Mouse (Mus musculus) forebrain, embryonic 16.5 days (tissue): ENCODE data around the gene Myo16. TPM values are rescaled to one million over a fixed set of nuclear protein-coding genes. Genes with fewer than 3 reads are reported as not detected.

ENCODE experiments used
- ATAC-seq: fragments of 200-750 bp; cut with Nextera tagmentation; 2 replicates; pipeline ENCODE4 v1.8.0; 2017; ENCODE audit warnings: mild to moderate bottlenecking, moderate library complexity
- H3K27ac ChIP-seq: fragments of 300-500 bp; sonication (generic); 2 replicates; pipeline ENCODE4 v1.5.1; 2014; ENCODE audit warnings: low read length, control low read depth
- H3K27me3 ChIP-seq: fragments of 300-500 bp; sonication (generic); replicated peaks from 2 replicates; pipeline ENCODE4 v1.6.1; 2014; ENCODE audit warnings: low read length; ENCODE audit not compliant: control insufficient read depth, insufficient read depth
- H3K36me3 ChIP-seq: fragments of 300-500 bp; sonication (generic); 2 replicates; pipeline ENCODE4 v1.6.1; 2014; ENCODE audit not compliant: control insufficient read depth, insufficient read depth
- H3K4me1 ChIP-seq: fragments of 300-500 bp; sonication (generic); replicated peaks from 2 replicates; pipeline ENCODE4 v1.6.1; 2014; ENCODE audit warnings: low read length; ENCODE audit not compliant: control insufficient read depth, insufficient read depth
- H3K4me2 ChIP-seq: fragments of 300-500 bp; sonication (generic); 2 replicates; pipeline ENCODE4 v1.6.1; 2014; ENCODE audit warnings: mild to moderate bottlenecking, low read length, control low read depth
- H3K4me3 ChIP-seq: fragments of 300-500 bp; sonication (generic); replicated peaks from 2 replicates; pipeline ENCODE4 v1.5.1; 2014; ENCODE audit warnings: mild to moderate bottlenecking, low read length, control low read depth
- H3K9ac ChIP-seq: fragments of 300-500 bp; sonication (generic); replicated peaks from 2 replicates; pipeline ENCODE4 v1.6.1; 2014; ENCODE audit warnings: low read depth, low read length, control low read depth
- H3K9me3 ChIP-seq: fragments of 300-500 bp; sonication (generic); 2 replicates; pipeline ENCODE4 v1.6.1; 2016; ENCODE audit warnings: low read length; ENCODE audit not compliant: control insufficient read depth
- WGBS: fragments of 180-500 bp; shearing (Covaris S2); extraction: QIAGEN DNeasy Blood & Tissue Kit; methylation state at CpG from one replicate; pipeline ENCODE4 v1.1.7; 2014; 5-methylcytosine and 5-hydroxymethylcytosine counted together
- polyA plus RNA-seq: library from polyadenylated mRNA; unstranded; fragments of >200 nt; fragmentation: Nextera tagmentation; extraction: Ambion mirVana; gene quantifications from 2 replicates; pipeline ENCODE4 v1.2.1, GENCODE M21; 2015

Myo16 gene
- polyA plus RNA-seq, 1 experiment from 2014 or later: 5.8 TPM

DNA sequence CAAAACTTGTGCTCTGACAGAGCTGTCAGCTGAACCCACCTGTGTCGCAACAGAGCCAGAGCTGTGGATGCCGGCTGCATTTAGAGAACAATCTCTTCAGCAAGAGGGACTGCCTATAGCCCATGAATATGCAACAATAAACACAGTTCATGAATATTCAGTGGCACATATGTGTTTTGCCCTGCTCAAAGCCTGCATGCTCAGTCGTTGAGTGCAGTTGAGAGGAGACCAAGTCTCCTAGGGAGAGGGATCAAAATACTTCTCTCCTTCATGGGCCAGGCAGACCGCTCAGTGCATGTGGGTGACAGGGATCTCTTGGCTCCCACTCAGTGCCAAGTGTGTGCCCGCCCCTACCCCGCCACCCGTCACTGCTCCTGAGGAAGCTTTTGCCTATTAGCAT lies 265.3 kb downstream of the Myo16 start:
- no peak overlapping the region for H3K4me3 ChIP-seq
- H3K9ac ChIP-seq: no peak overlapping the region
- peak; percentile 90 for ATAC-seq
- H3K27me3 ChIP-seq: no peaks in the 10 kb centered on the region; the same call in 1 of the 2 replicates
- 11% methylated on average over 7 of the region's 7 CpGs for WGBS
- H3K36me3 ChIP-seq: no peaks in the 10 kb centered on the region
- H3K27ac ChIP-seq: peak overlapping the region; percentile 60
- no peaks in the 10 kb centered on the region for H3K9me3 ChIP-seq
- H3K4me1 ChIP-seq: peaks cover 21% of the 10 kb centered on the region
- H3K4me2 ChIP-seq: no peak overlapping the region

DNA sequence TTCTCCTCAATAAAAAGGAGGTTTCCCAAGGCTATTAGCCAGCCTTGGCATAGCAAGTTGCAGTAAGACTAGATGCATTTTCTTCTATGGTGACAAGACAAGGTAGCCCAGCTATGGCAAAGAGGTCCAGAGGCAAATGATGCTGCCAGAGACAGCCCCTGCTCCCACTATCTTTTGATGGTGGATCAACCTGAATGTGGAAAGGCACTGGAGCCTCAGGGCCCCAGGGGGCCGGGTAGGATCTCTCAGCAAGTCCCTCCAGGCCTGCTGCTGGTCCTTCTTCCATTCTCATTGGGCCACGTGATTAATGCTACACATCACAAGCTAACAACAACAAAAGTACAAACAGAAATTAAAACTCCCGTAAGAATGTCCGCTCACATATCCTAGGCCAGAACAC lies 266.0 kb downstream of the Myo16 start:
- H3K4me2 ChIP-seq: no peak overlapping the region
- no peaks in the 10 kb centered on the region for H3K36me3 ChIP-seq
- no peaks in the 10 kb centered on the region; the same call in 1 of the 2 replicates for H3K27me3 ChIP-seq
- H3K9ac ChIP-seq: no peak overlapping the region; the same call in 1 of the 2 replicates
- H3K4me3 ChIP-seq: no peak overlapping the region
- ATAC-seq: no peak
- 0 out of 2 replicates have a peak overlapping the region, but pooled peaks have one; percentile 13 for H3K27ac ChIP-seq
- no peaks in the 10 kb centered on the region for H3K9me3 ChIP-seq
- peaks cover 14% of the 10 kb centered on the region for H3K4me1 ChIP-seq
- WGBS: 70% methylated on average over 4 of the region's 4 CpGs

DNA sequence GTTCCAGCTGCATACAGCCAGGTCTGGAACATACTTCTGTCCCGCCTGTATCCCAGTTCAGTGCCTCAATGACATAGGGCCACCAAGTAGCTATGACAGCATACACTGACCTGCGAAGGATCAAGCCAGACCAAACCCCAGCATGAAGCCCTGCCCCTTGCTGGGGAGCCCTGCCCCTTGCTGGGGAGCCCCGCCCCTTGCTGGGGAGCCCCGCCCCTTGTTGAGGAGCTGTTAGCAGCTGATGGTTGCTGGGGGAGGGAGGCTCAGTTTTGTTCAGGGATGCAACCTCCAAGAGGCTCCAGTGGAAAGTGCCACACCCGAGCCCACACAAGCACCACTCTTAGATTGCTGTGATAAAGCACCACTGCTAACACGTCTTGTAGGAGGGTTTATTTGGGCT lies 266.8 kb downstream of the Myo16 start:
- H3K9ac ChIP-seq: no peak overlapping the region
- no peaks in the 10 kb centered on the region for H3K9me3 ChIP-seq
- no peak overlapping the region for H3K4me3 ChIP-seq
- peaks cover 13% of the 10 kb centered on the region for H3K4me1 ChIP-seq
- no peaks in the 10 kb centered on the region; the same call in 1 of the 2 replicates for H3K27me3 ChIP-seq
- no peak overlapping the region for H3K27ac ChIP-seq
- no peak for ATAC-seq
- H3K4me2 ChIP-seq: no peak overlapping the region
- H3K36me3 ChIP-seq: no peaks in the 10 kb centered on the region
- WGBS: 85% methylated on average over 6 of the region's 6 CpGs

GRCm38 (mm10) chr8:10421516-10422090 lies 267.9 kb downstream of the Myo16 start:
- Histone ChIP-seq H3K4me1 (peaks cover 13% of the 10 kb centered on the region), H3K27me3 (no peaks in the 10 kb centered on the region), H3K9ac (no peak overlapping the region), H3K9me3 (no peaks in the 10 kb centered on the region), H3K36me3 (no peaks in the 10 kb centered on the region), H3K4me3 (no peak overlapping the region), H3K27ac (no peak overlapping the region), H3K4me2 (no peak overlapping the region)
- ATAC-seq: no peak
- WGBS: 82% methylated on average over 9 of the region's 9 CpGs

DNA sequence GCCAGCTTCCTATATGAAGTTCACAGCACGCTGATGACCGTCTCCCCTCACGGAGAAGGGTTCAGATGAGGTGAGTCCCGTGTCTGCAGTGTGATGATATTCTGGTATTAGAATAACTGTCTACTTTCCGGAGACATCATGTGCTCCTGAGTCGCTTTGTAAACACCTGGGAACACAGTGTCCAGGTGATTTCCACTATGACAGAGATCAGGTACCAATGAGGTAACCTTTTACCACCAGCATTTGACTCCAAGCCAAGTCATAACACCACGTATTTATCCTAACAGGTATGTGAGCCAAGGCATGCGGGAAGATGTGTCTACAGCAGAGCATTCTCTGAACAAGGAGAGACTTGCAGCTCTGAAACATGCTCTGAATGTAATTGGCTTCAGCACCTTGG lies 281.8 kb downstream of the Myo16 start:
- Histone ChIP-seq H3K27ac (no peak overlapping the region), H3K36me3 (no peaks in the 10 kb centered on the region), H3K4me3 (no peak overlapping the region), H3K27me3 (no peaks in the 10 kb centered on the region), H3K9ac (no peak overlapping the region), H3K9me3 (no peaks in the 10 kb centered on the region), H3K4me1 (peaks cover 13% of the 10 kb centered on the region), H3K4me2 (no peak overlapping the region)
- no peak for ATAC-seq
- 93% methylated on average over 8 of the region's 8 CpGs for WGBS

GRCm38 (mm10) chr8:10438772-10439171 lies 285.1 kb downstream of the Myo16 start:
- Histone ChIP-seq H3K4me2 (no peak overlapping the region), H3K4me1 (peaks cover 13% of the 10 kb centered on the region), H3K9me3 (no peaks in the 10 kb centered on the region), H3K36me3 (no peaks in the 10 kb centered on the region), H3K27me3 (no peaks in the 10 kb centered on the region), H3K9ac (no peak overlapping the region), H3K4me3 (no peak overlapping the region), H3K27ac (no peak overlapping the region)
- WGBS: 14% methylated on average over 11 of the region's 11 CpGs
- peak; percentile 39 for ATAC-seq

- H3K27ac ChIP-seq: no peak overlapping the region
- no peak overlapping the region for H3K4me3 ChIP-seq
- WGBS: 45% methylated on average over 16 of the region's 16 CpGs
- no peaks in the 10 kb centered on the region for H3K27me3 ChIP-seq
- H3K9me3 ChIP-seq: no peaks in the 10 kb centered on the region
- no peak overlapping the region for H3K9ac ChIP-seq
- peak; percentile 63 for ATAC-seq
- peaks cover 13% of the 10 kb centered on the region for H3K4me1 ChIP-seq
- H3K4me2 ChIP-seq: no peak overlapping the region
- H3K36me3 ChIP-seq: no peaks in the 10 kb centered on the region
These were observed 286.1 kb downstream of the Myo16 start for GRCm38 (mm10) chr8:10439595-10440453.

- ATAC-seq: peak; percentile 52
- H3K4me2 ChIP-seq: no peak overlapping the region
- peaks cover 13% of the 10 kb centered on the region for H3K4me1 ChIP-seq
- no peak overlapping the region for H3K27ac ChIP-seq
- H3K9me3 ChIP-seq: no peaks in the 10 kb centered on the region
- WGBS: 33% methylated on average over 3 of the region's 3 CpGs
- H3K36me3 ChIP-seq: no peaks in the 10 kb centered on the region
- H3K9ac ChIP-seq: no peak overlapping the region
- H3K27me3 ChIP-seq: no peaks in the 10 kb centered on the region
- H3K4me3 ChIP-seq: no peak overlapping the region
These were observed 288.9 kb downstream of the Myo16 start for GRCm38 (mm10) chr8:10442562-10442961.

- ATAC-seq: no peak
- Histone ChIP-seq H3K4me3 (no peak overlapping the region), H3K36me3 (no peaks in the 10 kb centered on the region), H3K27me3 (no peaks in the 10 kb centered on the region), H3K9ac (no peak overlapping the region), H3K27ac (no peak overlapping the region), H3K4me1 (peaks cover 2% of the 10 kb centered on the region), H3K4me2 (no peak overlapping the region), H3K9me3 (no peaks in the 10 kb centered on the region)
- 93% methylated on average over 7 of the region's 7 CpGs for WGBS
These were observed 291.3 kb downstream of the Myo16 start for GRCm38 (mm10) chr8:10445011-10445410.
